Mouse (Mus musculus): ENCODE results near the gene Dars. TPM values are rescaled to one million over a fixed set of nuclear protein-coding genes. Genes with fewer than 3 reads are reported as not detected.

Gene Dars
- polyA plus RNA-seq (2015; fragmentation: Illumina TruSeq; extraction: RNeasy Lipid Tissue Mini Kit (QIAGEN cat#74804); ENCODE audit: insufficient read depth, low replicate concordance): 104 TPM

DNA sequence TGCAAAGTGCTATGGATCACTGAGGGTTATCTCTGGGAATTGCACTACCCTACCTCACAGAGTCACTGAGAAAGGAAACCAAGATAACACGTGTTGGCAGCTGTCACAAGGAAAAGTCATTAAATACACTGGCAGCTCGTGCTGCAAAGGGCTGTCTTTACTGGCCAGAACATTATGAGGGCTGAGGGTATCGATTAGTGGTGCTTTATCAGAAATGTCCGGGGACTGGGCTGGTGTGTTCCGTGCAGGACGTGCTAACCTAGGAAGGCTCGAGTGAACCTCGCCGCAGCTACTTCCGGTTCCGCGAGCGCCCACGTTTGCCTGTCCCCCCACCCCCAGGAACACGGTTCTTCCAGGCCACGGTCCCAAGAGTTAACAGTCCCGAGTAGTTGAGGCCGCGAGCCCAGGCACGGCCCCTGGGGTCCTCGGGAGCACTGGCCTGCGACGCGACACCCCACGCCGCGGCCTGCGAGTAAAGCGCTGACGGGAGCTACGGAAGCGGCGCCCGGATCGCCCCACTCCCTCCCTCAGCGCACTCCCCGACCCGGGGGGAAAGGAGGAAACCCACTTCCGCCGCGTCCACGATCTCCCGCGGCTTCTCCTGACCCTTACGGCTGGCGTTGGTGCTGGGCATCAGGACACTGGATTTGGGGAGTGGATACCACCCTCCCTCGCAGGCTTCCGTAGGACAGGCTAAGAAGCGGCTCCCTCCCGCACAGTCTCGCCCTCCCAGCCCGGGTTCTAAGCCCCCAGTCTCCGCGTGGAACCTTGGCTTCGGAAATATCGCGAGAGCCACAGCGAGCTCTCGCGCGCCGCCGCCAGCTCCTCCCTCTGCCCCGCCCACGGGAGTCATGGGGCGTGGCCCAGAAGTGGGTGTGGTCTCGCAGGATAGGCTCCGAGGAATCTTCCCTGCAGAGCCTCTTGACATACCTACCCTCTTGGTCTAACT is at the start of gene Dars:
Gene Dars, minus strand, starts transcription at position 785 of the 949 bp plus-strand sequence.

DNA sequence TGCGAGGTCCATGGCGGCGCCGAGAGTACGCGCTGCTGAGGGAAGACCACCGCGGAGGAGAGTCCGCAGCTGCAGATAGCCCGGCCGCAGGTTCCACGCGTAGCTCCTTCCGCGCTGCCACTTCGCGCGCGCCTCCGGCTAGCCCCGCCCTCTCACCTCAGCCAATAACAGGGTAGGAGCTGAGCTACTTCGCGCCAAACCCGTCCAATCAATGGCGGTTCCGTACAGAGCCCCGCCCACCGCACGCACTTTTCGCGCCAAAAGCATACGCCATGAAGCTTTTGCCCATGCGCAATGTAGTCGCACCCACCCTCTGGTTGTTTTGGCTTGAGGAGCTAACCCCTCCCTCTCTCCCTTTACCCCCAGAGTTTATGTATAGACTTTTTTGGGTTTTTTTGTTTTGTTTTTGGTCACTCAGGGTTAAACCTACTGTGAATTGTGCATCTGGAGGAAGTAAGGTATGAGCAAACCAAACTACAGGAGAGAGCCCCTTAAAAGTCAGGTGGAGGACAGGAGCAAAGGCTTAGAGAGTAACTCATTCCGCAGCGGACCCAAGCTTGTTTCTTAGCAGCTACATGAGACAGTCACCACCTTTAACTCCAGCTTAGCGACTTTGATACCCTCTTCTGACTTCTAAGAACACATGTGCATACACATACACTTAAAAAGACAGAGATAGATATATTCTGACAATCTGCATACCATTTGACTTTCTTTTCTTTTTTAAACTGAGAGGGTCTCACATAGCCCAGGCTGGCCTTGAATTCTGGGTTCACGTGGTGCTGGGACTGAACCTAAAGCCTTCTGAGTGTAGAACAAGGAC is 57.4 kb downstream of the Dars start, which contains the start of gene Mcm6:
Gene Mcm6, minus strand, starts transcription at position 111 of the 823 bp plus-strand sequence.

GRCm38 (mm10) chr1:128328218-128328617 is 89.0 kb downstream of the Dars start, which contains the start of gene Lct:
Gene Lct, minus strand, starts transcription at chr1:128328318.

Other genes with a start within 250 kb of the Dars start
- gene Ubxn4, start 173.4 kb downstream of the Dars start, polyA plus RNA-seq (2015; fragmentation: Illumina TruSeq; extraction: RNeasy Lipid Tissue Mini Kit (QIAGEN cat#74804); ENCODE audit: insufficient read depth, low replicate concordance): 70.0 TPM
- gene Lct, start 89.0 kb downstream of the Dars start, polyA plus RNA-seq (2015; fragmentation: Illumina TruSeq; extraction: RNeasy Lipid Tissue Mini Kit (QIAGEN cat#74804); ENCODE audit: insufficient read depth, low replicate concordance): 0.04 TPM
- 69.5 TPM for gene Mcm6, start 57.7 kb downstream of the Dars start, polyA plus RNA-seq (2015; fragmentation: Illumina TruSeq; extraction: RNeasy Lipid Tissue Mini Kit (QIAGEN cat#74804); ENCODE audit: insufficient read depth, low replicate concordance)
- 178 TPM for gene Cxcr4, start 174.9 kb upstream of the Dars start, polyA plus RNA-seq (2015; fragmentation: Illumina TruSeq; extraction: RNeasy Lipid Tissue Mini Kit (QIAGEN cat#74804); ENCODE audit: insufficient read depth, low replicate concordance)

Data from spleen, adult 10 weeks (tissue).